Mouse (Mus musculus) B cell, adult 2 months (primary cell): ENCODE measurements around the gene Cask.
A peak's percentile ranks its signal among the peaks of the same experiment; 100 is the strongest.

ENCODE experiments used
- DNase-seq, 2 experiments: peaks; one replicate each; pipeline ENCODE4 v3.0.0; 2022

The Cask gene

DNA sequence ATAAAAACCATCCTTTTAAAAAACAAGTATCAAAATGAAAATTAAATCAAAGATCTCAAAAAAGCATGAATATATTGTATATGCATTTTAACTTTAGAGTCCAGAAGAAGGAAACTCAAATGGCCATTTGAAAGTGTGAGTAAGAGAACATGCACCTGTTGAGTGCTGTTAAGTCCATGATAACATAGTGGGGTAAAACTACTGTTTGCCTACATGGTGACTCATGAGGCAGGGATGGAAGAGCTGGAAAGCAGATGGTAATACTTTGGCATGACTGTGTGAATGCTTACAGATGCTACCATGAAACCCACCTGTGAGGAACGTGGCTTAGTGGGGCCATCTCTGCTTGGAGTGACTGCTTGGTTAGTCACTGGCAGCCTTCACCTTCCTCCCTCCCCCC, 132.9 kb downstream of the Cask start:
- DNase-seq, result no peak

DNA sequence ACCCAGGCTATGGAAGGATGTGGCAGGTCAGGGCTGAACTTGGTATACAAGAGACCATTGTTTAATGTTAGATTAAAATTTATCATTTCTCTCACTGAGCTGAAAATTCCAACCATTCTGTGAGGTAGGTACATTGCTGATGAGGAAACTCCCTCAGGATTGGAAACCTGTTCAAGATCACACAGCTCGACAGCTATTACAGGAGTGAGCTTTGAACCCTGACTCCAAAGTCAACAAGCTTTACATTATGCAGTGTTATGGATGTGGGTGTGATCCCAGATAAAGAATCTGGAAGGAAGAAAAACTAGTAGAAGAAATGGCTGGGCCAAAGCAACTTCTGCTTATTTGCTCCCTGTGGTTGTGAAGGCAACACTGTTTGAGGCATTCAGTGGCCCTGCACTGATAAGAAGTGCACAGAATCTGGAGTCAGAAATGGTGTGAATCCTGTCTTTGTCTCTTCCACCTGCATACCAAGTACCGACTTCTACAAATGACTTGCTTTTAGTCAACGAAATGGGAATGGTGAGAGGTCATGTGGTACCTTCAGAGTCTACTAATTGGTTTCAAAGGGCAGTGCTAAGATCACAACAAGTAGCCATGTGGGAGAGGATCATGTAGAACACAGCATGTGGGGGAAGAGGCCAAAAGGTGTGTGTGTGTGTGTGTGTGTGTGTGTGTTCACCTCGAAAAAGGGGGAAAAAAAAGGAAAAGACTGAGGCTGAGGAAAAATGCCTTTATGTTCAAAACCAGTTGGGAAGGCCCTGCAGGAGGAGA, 134.2 kb downstream of the Cask start:
- DNase-seq, result no peak

DNA sequence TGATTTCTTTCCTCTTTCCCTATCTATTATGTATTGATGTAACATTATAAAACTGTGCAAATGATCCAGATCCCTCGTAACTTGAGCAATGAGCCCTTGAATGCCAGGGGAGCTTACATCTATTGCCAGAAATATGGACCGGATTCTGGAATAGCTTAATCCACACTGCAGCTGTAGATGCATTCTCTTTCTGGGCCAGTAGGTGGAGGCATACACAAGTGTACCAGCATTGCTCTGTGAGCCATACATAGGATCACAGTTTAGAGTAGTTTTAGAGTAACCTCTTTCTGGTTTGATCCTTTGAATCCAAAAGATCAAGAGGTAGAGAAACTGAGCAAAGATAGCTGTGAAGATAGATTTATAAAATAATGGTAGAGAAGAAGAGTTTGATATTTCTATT, 141.0 kb downstream of the Cask start:
- peak; percentile 41 to 48 for DNase-seq

DNA sequence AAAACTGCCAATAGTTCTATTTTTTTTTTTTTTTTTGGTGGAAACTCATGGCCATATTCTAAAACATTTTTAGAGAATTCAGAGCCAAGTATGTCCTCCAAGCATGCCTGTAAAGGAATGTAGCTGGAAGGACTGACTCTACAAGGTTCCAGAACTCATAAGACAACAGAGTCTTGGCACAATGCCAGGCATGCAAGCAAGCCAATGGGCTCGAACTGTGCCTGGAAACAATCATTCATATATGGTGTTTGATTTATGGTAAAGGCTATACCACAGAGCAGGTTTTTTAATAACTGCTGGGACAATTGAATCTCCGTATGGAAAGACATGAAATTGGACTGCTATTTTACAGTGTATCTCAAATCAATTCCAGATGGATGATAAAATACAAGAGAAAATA, 146.1 kb downstream of the Cask start:
- no peak for DNase-seq

DNA sequence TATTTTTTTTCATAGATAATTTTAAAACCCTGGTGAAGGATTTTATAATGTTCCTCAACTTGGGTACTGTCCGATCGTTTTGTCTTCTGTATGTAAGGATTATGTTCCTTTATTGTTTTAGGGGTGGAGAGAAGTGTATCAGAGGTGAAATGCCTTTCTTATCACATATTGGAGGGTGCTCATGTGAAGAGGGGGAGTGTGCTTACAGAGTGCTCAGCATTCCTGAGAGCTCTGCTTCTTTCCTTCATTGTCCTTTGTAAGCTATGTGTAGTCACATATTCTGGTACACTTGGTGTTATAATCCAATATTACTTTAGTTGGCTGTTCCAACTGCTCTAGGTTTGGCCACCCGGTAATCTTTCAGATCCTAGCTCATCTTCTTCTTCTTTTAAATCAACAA, 150.5 kb downstream of the Cask start:
- DNase-seq, result no peak

DNA sequence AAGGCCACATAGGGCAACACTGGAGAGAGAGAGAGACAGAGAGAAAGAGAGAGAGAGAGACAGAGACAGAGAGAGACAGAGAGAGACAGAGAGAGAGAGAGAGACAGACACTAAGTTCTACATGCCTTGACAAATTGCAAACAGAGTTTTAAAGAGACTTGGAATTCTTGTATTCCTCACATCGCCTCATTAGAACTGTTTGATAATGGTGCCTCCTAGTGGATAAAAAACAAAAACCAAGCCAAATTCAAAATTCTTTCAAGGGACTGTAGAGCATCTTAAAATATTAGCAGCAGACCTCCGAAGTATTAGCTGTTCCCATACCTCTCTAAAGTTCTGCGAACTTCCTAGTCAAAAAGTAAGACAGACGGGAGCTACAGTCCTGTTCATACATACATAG, 159.3 kb downstream of the Cask start:
- DNase-seq, result no peak

DNA sequence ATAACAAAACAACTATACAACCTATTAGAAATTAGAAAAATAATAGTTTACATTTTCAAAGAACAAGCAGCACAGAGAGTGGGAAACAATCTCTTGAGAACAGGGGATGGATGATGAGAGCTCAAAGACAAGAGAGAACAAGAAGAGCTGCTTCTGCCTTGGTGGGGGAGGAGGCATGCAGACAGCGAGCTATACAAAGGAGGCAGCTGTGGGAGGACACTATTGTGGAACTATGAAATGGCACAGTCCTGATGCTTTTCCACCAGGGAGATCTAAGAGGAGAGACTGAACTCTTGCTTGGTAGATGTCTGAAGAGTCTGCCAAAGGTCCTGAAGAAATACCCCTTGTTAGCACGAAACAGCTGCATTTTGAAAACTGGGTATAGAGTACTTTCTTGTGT, 162.8 kb downstream of the Cask start:
- no peak for DNase-seq

DNA sequence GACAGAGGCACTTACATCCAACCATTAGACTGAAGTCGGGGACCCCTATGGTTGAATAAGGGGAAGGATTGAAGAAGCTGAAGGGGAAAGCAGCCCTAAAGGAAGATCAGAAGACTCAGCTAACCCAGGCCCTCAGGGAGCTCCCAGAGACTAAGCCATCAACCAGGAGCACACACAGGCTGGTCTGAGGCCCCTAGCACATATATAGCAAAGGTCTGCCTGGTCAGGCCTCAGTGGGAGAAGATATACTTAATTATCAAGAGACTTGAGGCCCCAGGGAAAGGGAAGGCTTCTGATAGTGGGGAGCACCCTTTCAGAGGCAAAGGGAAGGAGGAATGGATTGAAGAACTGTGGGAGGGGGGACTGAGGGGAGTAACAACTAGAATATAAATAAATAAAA, 164.6 kb downstream of the Cask start:
- no peak for DNase-seq

DNA sequence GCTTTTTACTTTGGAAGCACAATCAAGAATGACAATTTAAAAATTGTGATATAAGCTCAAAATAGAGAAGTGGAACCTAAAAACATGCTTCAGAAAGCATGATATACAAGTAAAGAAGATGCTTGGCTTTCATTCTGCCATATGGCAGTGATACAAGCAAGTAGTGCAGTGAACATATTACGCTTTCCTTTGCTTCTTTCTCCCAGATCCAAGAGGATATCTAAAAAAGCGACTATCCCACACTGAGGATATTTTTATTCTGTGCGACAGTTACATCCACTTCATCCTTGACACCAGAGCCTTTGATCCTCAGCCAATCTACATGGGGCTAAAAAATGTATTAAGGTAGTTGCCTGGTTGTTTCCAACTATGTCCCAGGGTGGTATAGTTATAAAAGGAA, 169.4 kb downstream of the Cask start:
- DNase-seq, result no peak

DNA sequence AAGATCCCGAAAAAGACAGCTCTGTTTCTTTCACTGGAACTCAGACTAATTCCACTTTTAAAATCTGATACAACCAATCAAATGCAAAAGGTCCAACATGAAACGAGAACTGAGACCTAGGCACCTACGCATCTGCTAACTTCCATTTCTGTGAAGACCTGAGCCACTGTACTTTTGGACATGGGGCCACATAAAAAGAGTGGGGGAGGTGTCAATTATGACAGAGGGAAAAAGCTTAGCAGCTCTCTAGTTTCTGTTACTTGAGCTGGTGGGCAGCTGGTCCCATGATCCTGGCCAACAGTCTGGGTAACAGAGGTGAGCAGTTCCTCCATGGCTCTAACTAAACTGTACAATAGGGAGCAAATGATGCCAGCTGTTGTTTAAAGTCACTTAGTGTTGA, 178.2 kb downstream of the Cask start:
- DNase-seq, result no peak

DNA sequence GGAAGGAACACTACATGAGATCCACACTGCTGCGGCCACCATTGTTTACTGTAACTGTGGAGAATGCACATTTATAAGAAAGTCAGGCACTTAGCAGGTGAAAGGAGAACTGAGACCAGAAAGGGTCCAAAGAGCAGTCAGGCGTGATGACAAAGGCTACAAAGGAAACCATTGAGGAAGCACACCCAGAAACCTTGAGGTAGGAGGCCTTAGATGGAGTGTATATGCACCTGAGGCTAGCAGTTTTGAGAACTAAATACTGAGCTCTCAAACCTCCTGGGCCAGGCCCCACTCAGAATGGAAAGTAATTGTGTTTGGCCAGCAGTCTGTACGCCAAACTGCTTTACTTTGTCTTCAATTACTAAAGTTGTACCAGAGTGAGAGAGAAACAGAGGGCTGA, 180.8 kb downstream of the Cask start:
- DNase-seq, result peak; percentile 63 to 65

DNA sequence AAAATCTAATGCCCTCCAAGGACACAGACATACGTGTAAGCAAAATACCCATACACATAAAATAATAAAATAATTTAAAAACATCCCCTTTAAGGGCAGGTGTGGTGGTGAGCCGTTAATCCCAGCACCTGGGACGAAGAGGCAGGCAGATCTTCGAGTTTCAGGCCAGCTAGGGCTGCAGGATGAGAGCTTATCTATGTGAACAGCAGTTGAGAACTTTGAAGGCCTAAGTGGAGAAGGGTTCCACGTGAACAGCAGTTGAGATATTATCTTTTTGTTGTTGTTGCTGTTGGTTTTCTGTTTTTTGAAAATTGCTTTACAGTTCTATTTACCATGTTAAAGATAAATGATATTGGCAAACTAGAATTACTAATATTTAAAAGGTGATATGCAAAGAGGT, 182.3 kb downstream of the Cask start:
- DNase-seq, result no peak

DNA sequence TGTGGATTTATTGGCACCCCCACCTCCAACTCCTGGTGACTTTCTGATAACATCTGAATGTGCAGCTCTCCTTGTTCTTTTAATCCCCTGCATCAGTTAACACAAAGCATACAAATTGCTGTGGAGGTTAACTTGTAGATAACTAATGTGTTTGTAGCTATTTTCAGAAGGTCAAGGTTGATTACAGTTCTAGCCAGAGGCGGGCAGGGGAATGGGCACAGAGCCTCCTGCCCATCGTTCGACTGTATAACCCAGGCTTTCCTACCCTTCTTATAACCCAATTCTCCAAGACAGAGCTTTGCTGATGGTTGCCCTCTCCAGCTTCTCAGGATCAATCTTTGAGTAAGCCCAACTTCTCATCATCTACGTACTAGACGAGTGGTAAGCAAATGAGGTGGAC, 190.1 kb downstream of the Cask start, which contains the start of gene Gpr82:
Gene Gpr82 (plus strand): TSS at position 301 of the 400 bp plus-strand sequence.
- no peak for DNase-seq

DNA sequence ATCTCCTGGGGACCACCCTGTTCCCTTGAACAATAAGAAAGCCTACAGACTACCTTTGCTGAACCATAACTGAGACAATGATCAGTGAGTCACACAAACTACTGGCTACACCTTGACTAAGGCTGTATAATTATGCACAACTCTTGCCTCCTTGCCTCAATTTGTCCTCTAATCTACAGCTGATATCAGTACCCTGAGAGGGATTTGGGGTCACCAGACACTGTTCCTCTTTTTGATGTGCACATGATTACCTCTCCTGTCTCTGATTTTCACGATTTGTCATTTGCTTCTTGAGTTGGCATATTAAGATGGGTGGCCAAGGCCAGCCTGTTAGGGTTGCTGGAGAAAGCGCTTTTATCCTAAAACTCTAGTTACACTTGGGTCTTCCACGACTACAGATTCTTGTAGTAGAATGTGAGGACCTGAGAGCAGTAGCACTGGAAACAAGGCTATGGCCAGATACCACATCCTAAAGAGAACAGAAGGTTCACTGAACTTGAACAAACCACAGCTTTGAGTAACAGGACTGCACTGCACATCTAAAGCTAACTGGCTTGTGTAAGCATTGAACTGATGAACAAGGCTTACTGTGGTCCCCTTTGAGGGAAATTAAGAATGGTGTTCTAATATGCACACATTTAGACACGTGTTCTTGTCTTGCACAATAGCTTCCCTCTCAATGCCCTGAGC, 191.8 kb downstream of the Cask start:
- peak; percentile 39 to 51 for DNase-seq

DNA sequence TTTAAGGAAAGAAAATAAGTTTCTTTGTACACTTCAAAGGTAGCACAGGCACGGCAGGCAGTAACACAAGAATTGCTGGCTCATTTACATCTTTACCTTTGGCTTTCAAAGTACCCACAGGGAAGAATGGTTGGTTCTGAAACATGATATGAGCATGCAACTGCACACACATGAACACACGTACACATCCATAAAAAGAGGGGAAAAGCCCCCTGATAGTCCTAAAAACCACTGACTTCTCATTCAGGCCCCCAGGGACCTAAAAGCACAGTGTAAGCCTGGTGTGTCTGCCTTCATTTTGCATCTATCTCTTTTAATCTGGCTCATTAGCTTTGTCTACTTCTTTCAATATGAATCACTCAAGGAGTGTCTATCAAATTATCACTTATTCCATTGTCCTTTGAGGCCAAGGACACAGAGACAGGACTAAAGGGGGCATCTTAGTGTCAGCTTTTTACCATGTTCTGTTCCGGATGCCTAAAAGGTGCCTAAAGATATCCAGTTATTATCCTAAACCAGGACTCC, 192.5 kb downstream of the Cask start:
- DNase-seq, result no peak

DNA sequence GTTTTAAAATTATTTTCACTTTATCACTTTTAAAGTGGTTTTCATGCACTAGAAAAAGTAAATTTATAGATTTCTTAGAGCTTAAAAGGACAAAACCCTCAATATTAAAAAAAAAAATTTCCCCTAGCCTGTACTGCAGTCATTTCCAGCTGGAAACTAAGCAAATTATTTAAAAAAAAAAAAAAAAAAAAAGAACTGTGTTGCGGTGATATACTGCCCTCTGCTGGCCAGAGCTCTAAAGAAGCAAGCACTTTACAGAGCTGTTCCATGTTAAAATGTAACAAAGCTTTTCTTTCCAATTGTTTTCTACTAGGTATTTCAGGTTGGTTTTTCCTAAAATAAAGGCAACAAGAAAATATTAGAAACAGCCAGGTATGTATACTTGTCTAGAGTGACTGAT, 194.4 kb downstream of the Cask start:
- DNase-seq, result peak; percentile 56 to 61

DNA sequence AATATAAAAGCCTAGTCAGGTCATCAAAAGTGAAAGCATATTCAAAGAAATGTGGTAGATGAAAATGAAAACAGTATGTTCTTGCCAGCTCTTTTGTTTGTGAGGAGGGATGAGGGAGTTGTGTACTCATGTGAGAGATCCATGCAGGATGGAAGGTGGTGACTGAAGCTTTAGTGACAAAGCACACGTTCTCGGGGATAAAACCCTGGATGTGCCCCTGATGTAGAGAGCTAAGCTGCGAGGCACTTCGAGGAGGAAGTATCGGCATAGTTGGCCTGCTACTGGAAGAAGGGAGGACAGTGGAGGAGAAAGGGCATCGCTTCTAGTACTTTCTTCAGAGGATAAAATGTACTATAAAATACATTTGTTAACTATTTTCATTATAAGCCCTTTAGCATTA, 195.3 kb downstream of the Cask start:
- no peak for DNase-seq

DNA sequence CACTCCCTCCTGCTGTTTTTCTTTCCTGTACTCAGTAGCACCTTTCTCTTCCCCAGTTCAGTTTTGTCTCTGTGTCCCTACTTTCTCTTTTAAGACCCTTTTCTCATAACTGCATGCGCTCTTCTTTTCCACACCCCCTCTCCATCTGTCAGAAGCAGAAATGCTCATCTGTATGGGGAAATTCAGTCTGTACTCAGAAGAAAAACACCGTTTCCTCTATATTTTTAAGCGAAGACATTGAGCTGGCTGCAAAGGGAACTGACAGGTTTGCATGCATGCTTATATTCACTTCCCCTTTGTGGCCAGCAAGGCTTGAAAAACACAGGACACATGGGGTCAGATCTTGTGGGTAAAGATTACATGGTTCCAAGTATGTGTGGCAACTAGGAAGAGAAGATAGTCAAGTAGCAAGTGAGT, 196.2 kb downstream of the Cask start:
- peak; percentile 55 to 56 for DNase-seq

DNA sequence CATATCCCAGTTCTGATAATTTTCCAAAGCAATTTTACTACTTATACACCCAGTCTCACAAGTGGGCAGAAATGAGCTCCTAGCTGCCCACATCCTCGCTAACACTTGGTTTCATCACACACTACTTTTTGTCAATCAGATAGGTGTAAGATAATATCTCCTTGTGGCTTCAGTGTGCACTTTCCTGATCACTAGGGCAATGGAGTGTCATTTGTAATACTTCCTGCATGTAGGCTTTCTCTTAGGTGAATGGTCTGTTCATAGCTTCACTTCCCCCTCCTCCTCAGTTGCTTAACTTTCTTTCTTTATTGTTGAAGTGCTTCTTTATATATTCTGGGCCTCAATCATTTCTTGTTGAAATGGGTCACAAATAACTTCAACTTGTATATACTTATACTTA, 198.9 kb downstream of the Cask start:
- DNase-seq, result no peak

DNA sequence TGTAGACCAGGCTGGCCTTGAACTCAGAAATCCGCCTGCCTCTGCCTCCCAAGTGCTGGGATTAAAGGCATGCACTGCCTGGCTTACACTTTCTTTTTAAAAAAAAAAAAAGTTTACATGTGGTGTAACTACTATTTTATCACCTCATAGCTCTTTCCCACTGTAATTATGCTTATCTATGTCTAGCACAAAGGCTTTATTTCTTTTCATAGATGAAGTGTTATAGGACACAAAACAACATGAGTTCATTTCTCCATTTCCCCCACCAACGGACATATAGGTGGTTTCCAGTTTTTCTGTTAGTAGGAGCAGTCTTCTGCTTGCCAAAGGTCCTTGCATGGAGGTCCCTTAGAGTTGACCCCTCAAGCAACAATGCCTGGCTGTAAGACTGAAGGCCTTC, 199.3 kb downstream of the Cask start:
- no peak for DNase-seq

DNA sequence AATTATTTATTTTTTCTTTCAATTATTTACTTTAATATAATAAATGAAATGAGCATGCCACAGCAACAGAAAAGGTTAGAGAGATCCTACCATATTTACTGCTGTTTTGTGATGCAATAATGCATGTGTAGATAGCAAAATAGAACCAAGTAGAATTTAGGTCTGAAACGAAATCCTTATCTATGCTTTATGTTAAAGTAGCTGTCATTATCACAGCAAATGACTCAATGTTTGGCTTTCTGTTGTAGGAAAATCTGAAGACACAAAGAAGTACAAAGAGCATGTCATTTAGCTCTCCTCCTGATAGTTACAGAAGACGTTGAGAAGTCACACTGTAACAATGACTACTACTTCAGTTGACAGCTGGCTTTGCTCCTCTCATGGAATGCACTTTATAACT, 212.3 kb downstream of the Cask start:
- DNase-seq, result no peak

DNA sequence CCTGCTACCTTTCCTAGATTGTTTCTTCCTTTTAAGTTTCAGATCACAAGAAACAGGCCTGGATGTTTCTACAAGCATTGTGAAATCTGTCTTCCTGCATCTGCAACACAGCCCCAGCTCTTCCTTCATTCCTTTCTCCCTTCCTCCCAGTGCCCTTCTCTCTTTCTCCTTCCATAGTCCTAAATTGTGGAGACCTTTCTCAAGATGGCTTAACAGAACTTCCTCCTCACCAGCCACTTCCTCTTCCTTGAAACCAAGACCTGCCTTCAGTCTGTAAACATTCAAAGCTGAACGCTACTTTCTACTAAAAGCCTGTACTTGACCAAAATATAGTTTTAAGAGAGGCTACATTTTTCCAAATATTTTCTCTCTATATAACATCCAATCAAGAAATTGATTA, 214.8 kb downstream of the Cask start:
- no peak for DNase-seq

DNA sequence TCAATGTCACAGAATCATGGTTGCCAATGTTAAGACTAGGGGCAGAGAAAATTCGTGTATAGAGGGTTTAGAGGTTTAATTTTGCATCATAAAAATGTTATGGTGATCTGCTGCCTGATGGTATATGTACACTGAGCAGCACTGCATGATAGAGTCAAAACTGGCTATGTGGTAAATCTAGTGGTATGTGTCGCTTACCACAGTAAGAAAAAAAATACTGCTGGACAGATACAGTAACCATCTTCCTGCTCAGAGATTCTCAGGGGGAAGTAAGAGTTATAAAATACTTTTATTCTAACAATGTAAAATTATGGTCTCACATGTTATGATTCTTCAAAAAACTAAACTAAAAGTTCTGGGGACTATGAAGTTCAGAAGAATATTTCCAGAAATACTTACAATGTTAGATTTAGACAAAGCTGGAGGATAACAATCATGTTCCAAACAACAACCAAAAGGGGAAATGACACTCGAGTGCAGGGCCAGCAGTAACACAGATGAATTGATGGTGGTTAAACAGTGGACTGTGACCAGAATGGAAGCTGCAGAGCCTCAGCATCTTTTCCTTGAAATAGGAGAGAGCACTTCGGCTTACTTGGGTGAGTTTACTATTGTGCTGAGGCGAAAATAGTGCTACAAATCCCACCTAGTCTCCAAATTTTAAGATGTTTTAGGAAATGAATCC, 219.4 kb downstream of the Cask start, which contains the start of gene Gpr34:
Gene Gpr34 (plus strand): TSS at position 491 of the 685 bp plus-strand sequence.
- DNase-seq, result peak in 1 of 2 experiments; percentile 26

DNA sequence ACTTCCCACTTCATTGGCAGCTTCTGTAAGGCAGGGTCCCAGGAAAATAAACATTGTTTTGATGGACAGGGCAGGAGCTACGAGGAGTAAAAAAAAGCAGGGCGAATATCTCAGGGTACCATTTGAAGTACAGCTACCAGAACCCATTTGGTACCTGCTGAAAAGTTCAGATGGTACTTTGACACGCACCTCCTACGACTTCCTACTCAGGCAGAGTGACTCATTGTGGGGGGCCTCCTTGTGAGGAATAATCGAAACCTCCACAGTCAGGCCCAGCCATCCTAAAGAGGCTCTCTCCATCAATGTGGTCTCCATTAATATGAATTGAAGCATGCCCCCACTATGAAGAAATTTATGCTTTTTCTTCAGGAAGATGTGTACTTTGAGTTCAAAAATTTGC, 228.5 kb downstream of the Cask start:
- DNase-seq, result no peak
